Mouse (Mus musculus): ENCODE data around the gene Kcnj5. TPM values are rescaled to one million over a fixed set of nuclear protein-coding genes. Genes with fewer than 3 reads are reported as not detected.

Kcnj5 gene
- total and polyA plus RNA-seq, 3 experiments: 0.11 TPM; not detected in 2

DNA sequence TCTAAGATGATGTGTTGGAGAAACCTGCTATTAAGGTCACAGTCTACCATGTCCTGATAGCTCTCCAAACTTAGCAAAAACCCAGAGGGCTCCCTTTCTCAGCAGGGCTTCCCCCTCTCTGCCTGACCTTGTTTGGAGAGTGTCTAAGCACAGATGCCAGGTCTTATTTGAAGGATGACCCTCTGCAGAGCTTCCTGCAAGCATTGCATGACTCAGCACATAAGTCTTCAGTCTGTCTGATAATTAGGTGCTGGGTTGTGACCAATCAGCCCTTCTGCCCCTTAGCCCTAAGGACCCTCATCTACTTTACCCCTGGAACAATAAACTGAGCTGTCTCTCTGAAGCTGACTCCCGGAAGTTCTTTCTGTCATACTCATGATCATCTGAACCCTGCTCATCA, 16.6 kb upstream of the Kcnj5 start:
- Histone ChIP-seq H3K4me3 (ENCODE audit: low read depth, low read length) (no peak overlapping the region), H3K9me3 (replicated peaks) (peaks cover 31% of the 10 kb centered on the region), H3K36me3 (replicated peaks) (no peaks in the 10 kb centered on the region), H3K27me3 (ENCODE audit: insufficient read depth, low read length) (no peaks in the 10 kb centered on the region), H3K4me1 (ENCODE audit: insufficient read depth, low read depth, low read length) (no peaks in the 10 kb centered on the region)
- DNase-seq (ENCODE audit: low spot score) (no peak), ATAC-seq (ENCODE audit: extremely low read depth, insufficient number of reproducible peaks, low FRiP score, poor library complexity, severe bottlenecking) (no peak)
- TF ChIP-seq CTCF (IDR thresholded peaks at IDR 0.05; ENCODE audit: low read depth, low read length) (no peak), GATA1 (IDR thresholded peaks at IDR 0.05; ENCODE audit: borderline replicate concordance, low read length) (no peak), POLR2AphosphoS5 (IDR thresholded peaks at IDR 0.05; ENCODE audit: insufficient replicate concordance, low read depth, low read length) (no peak), TAL1 (conservative IDR thresholded peaks at IDR 0.05; ENCODE audit: low read depth, low read length) (no peak), GATA2 (IDR thresholded peaks at IDR 0.05; ENCODE audit: borderline replicate concordance, low read depth, low read length) (no peak)

DNA sequence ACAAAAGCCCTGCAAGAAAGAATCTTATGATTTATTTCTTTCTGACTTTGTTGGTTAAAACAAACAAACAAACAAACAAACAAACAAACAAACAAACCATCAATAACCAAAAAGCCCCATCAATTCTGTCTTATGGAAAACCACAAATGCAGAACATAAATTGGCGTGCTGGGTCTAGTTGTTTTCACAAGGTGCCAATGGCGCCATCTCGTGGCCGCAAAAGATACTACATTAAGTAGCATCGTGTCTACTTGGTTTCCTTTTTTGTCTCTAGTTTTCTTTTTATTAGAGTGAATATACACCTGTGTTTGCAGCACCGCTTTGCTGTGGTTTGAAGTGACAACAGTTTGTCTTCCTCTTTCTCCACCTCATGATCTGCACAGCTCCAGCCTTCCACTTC, 6.2 kb upstream of the Kcnj5 start:
- TF ChIP-seq TAL1 (conservative IDR thresholded peaks at IDR 0.05; ENCODE audit: low read depth, low read length) (no peak), GATA1 (IDR thresholded peaks at IDR 0.05; ENCODE audit: borderline replicate concordance, low read length) (no peak), CTCF (IDR thresholded peaks at IDR 0.05; ENCODE audit: low read depth, low read length) (0 out of 2 replicates have a peak, but pooled peaks have one; percentile 23)
- H3K9me3 ChIP-seq (replicated peaks): peaks cover 20% of the 10 kb centered on the region
- H3K36me3 ChIP-seq (replicated peaks): no peaks in the 10 kb centered on the region
- DNase-seq (ENCODE audit: low spot score) (no peak), ATAC-seq (ENCODE audit: extremely low read depth, insufficient number of reproducible peaks, low FRiP score, poor library complexity, severe bottlenecking) (no peak)
- H3K4me3 ChIP-seq (ENCODE audit: low read depth, low read length): no peak overlapping the region
- H3K4me1 ChIP-seq (ENCODE audit: insufficient read depth, low read depth, low read length): no peaks in the 10 kb centered on the region
- no peaks in the 10 kb centered on the region; the same call in 1 of the 2 replicates for H3K27me3 ChIP-seq (ENCODE audit: insufficient read depth, low read length)

DNA sequence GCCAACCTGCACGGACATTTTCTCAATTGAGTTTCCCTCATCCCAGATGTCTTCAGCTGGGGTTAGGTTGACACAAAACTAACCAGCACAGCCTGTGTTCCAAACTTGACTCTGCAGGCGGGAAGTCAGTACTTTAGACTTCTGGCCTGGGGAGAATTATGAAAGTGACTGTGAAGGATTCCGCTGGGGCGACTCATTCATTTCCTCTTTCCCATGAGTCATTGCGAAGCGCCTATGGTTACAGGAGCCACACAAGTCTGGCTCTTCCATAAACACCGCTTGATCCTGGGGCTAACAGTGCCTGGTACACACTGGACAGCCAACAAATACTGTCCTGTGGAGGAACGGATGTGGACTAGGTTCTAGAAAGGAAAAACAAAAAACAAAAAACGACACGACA, 5.2 kb upstream of the Kcnj5 start:
- DNase-seq (ENCODE audit: low spot score) (no peak), ATAC-seq (ENCODE audit: extremely low read depth, insufficient number of reproducible peaks, low FRiP score, poor library complexity, severe bottlenecking) (no peak)
- Histone ChIP-seq H3K36me3 (replicated peaks) (no peaks in the 10 kb centered on the region), H3K4me1 (ENCODE audit: insufficient read depth, low read depth, low read length) (no peaks in the 10 kb centered on the region), H3K4me3 (ENCODE audit: low read depth, low read length) (no peak overlapping the region), H3K9me3 (replicated peaks) (peaks cover 22% of the 10 kb centered on the region), H3K27me3 (ENCODE audit: insufficient read depth, low read length) (no peaks in the 10 kb centered on the region; the same call in 1 of the 2 replicates)
- TF ChIP-seq CTCF (IDR thresholded peaks at IDR 0.05; ENCODE audit: low read depth, low read length) (no peak), TAL1 (conservative IDR thresholded peaks at IDR 0.05; ENCODE audit: low read depth, low read length) (no peak), GATA1 (IDR thresholded peaks at IDR 0.05; ENCODE audit: borderline replicate concordance, low read length) (no peak), POLR2AphosphoS5 (IDR thresholded peaks at IDR 0.05; ENCODE audit: insufficient replicate concordance, low read depth, low read length) (no peak), GATA2 (IDR thresholded peaks at IDR 0.05; ENCODE audit: borderline replicate concordance, low read depth, low read length) (no peak)

DNA sequence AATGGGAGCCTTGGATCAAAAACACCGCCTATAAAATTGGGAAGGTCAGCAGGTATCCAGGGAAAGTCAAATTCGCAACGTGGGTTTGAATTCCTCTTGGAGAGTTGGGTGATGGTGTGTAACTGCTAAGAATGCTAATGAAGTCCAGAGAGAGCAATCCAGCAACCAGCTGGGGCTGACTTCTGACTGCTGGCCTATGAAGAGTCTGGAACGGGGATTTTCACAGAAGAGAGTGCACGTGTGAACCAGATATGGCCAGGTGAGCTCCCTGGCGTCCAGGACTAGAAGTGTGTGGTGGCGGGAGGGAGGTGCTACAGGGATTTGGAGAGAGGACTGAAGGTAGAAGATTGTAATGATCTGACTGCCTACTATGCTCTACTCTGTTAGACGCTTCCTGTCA, 3.9 kb upstream of the Kcnj5 start:
- no peak for DNase-seq (ENCODE audit: low spot score)
- H3K4me3 ChIP-seq (ENCODE audit: low read depth, low read length): no peak overlapping the region
- no peaks in the 10 kb centered on the region for H3K36me3 ChIP-seq (replicated peaks)
- H3K27me3 ChIP-seq (ENCODE audit: insufficient read depth, low read length): no peaks in the 10 kb centered on the region; the same call in none of the 2 replicates
- ATAC-seq (ENCODE audit: extremely low read depth, insufficient number of reproducible peaks, low FRiP score, poor library complexity, severe bottlenecking): no peak
- no peaks in the 10 kb centered on the region for H3K4me1 ChIP-seq (ENCODE audit: insufficient read depth, low read depth, low read length)
- TF ChIP-seq GATA1 (IDR thresholded peaks at IDR 0.05; ENCODE audit: borderline replicate concordance, low read length): no peak
- TF ChIP-seq CTCF (IDR thresholded peaks at IDR 0.05; ENCODE audit: low read depth, low read length): no peak
- no peak for TF ChIP-seq POLR2AphosphoS5 (IDR thresholded peaks at IDR 0.05; ENCODE audit: insufficient replicate concordance, low read depth, low read length)
- no peak for TF ChIP-seq TAL1 (conservative IDR thresholded peaks at IDR 0.05; ENCODE audit: low read depth, low read length)
- no peak for TF ChIP-seq GATA2 (IDR thresholded peaks at IDR 0.05; ENCODE audit: borderline replicate concordance, low read depth, low read length)
- H3K9me3 ChIP-seq (replicated peaks): peaks cover 19% of the 10 kb centered on the region

DNA sequence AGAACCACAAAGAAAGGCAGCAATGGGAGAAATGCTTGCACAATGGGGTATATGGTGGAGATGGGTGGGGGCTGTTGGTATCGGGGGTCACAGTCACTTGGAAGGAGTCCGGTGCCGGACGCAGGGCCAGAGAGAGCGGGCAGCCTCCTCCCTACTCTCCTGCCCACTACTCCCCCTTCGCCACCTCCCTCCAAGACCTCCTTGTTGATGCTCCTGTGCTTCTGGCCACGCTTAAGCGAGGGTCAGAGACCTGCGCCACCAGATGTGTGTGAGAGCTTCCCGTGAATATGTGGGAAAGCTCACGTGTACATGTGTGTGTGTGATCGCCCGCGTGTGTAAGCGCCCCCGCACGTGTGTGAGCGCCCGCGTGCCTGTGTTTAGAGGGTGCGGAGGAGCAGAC, 339 bp upstream of the Kcnj5 start:
- H3K4me3 ChIP-seq (ENCODE audit: low read depth, low read length): no peak overlapping the region
- H3K9me3 ChIP-seq (replicated peaks): peaks cover 16% of the 10 kb centered on the region
- H3K36me3 ChIP-seq (replicated peaks): no peaks in the 10 kb centered on the region
- DNase-seq (ENCODE audit: low spot score) (no peak), ATAC-seq (ENCODE audit: extremely low read depth, insufficient number of reproducible peaks, low FRiP score, poor library complexity, severe bottlenecking) (no peak)
- no peaks in the 10 kb centered on the region; the same call in none of the 2 replicates for H3K27me3 ChIP-seq (ENCODE audit: insufficient read depth, low read length)
- H3K4me1 ChIP-seq (ENCODE audit: insufficient read depth, low read depth, low read length): no peaks in the 10 kb centered on the region
- TF ChIP-seq GATA1 (IDR thresholded peaks at IDR 0.05; ENCODE audit: borderline replicate concordance, low read length) (no peak), CTCF (IDR thresholded peaks at IDR 0.05; ENCODE audit: low read depth, low read length) (no peak), POLR2AphosphoS5 (IDR thresholded peaks at IDR 0.05; ENCODE audit: insufficient replicate concordance, low read depth, low read length) (no peak), TAL1 (conservative IDR thresholded peaks at IDR 0.05; ENCODE audit: low read depth, low read length) (no peak), GATA2 (IDR thresholded peaks at IDR 0.05; ENCODE audit: borderline replicate concordance, low read depth, low read length) (no peak)

DNA sequence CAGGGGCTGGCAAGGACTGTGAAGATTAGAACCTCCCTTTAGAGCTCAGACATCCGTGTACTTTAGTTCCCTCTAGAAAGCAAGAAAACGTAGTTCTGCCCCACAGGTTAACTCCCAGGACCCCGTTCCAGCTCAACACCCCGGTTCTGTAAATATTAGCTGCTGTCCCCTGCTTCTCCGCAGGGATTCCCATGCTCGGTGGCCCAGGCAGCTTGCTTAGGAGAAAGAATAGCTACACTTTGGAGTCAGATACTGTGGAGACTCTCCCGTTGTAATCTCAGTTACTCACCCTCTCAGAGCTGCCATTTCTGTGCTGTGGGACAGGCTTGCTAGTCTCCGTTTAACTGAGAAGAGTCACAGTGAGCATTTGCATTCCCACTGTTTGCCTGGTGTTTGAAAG, 1.2 kb downstream of the Kcnj5 start:
- H3K36me3 ChIP-seq (replicated peaks): no peaks in the 10 kb centered on the region
- no peaks in the 10 kb centered on the region for H3K4me1 ChIP-seq (ENCODE audit: insufficient read depth, low read depth, low read length)
- H3K9me3 ChIP-seq (replicated peaks): peaks cover 12% of the 10 kb centered on the region
- DNase-seq (ENCODE audit: low spot score) (no peak), ATAC-seq (ENCODE audit: extremely low read depth, insufficient number of reproducible peaks, low FRiP score, poor library complexity, severe bottlenecking) (no peak)
- TF ChIP-seq POLR2AphosphoS5 (IDR thresholded peaks at IDR 0.05; ENCODE audit: insufficient replicate concordance, low read depth, low read length) (no peak), TAL1 (conservative IDR thresholded peaks at IDR 0.05; ENCODE audit: low read depth, low read length) (no peak), CTCF (IDR thresholded peaks at IDR 0.05; ENCODE audit: low read depth, low read length) (no peak), GATA1 (IDR thresholded peaks at IDR 0.05; ENCODE audit: borderline replicate concordance, low read length) (no peak)
- no peak overlapping the region for H3K4me3 ChIP-seq (ENCODE audit: low read depth, low read length)
- no peaks in the 10 kb centered on the region; the same call in none of the 2 replicates for H3K27me3 ChIP-seq (ENCODE audit: insufficient read depth, low read length)
